Mouse (Mus musculus): ENCODE results near the gene Scn1b. TPM values are rescaled to one million over a fixed set of nuclear protein-coding genes. Genes with fewer than 3 reads are reported as not detected.
A peak's percentile ranks its signal among the peaks of the same experiment; 100 is the strongest.

Gene Scn1b
- polyA plus RNA-seq, 1 experiment from 2014 or later, result 2.8 TPM

GRCm38 (mm10) chr7:31076492-31076891, 50.3 kb downstream of the Scn1b start, which contains the start of gene Fxyd3:
TSS of gene Fxyd3 (minus strand) at chr7:31076704.
- no peak within 1 kb of the TSS for H3K27ac ChIP-seq
- WGBS, result 60% methylated on average over 5 of the region's 5 CpGs
- no peak within 1 kb of the TSS for H3K4me2 ChIP-seq (replicated peaks)
- H3K4me1 ChIP-seq, result peaks cover 13% of the 10 kb centered on the region; the same call in 1 of the 2 replicates
- H3K9me3 ChIP-seq, result no peaks in the 10 kb centered on the region
- H3K27me3 ChIP-seq (replicated peaks), result no peaks in the 10 kb centered on the region
- H3K9ac ChIP-seq, result no peak within 1 kb of the TSS
- no peak for ATAC-seq (ENCODE audit: low FRiP score, low read depth)
- H3K36me3 ChIP-seq, result no peaks in the 10 kb centered on the region
- no peak within 1 kb of the TSS for H3K4me3 ChIP-seq

GRCm38 (mm10) chr7:31074713-31075069, 52.1 kb downstream of the Scn1b start:
- Histone ChIP-seq H3K27ac (no peak overlapping the region), H3K36me3 (no peaks in the 10 kb centered on the region), H3K4me1 (peaks cover 13% of the 10 kb centered on the region; the same call in 1 of the 2 replicates), H3K27me3 (replicated peaks) (no peaks in the 10 kb centered on the region), H3K4me3 (no peak overlapping the region), H3K9me3 (no peaks in the 10 kb centered on the region), H3K9ac (no peak overlapping the region), H3K4me2 (replicated peaks) (no peak overlapping the region)
- ATAC-seq (ENCODE audit: low FRiP score, low read depth), result no peak
- 71% methylated on average over 5 of the region's 5 CpGs for WGBS

- Histone ChIP-seq H3K27ac (no peak overlapping the region), H3K4me3 (no peak overlapping the region), H3K9me3 (no peaks in the 10 kb centered on the region), H3K36me3 (no peaks in the 10 kb centered on the region), H3K4me1 (peaks cover 13% of the 10 kb centered on the region; the same call in 1 of the 2 replicates), H3K27me3 (replicated peaks) (no peaks in the 10 kb centered on the region), H3K9ac (no peak overlapping the region), H3K4me2 (replicated peaks) (no peak overlapping the region)
- WGBS, result 52% methylated on average over 7 of the region's 7 CpGs
- peak; percentile 52; the same call in 1 of the 2 replicates for ATAC-seq (ENCODE audit: low FRiP score, low read depth)
These were observed 52.6 kb downstream of the Scn1b start for GRCm38 (mm10) chr7:31074061-31074712.

DNA sequence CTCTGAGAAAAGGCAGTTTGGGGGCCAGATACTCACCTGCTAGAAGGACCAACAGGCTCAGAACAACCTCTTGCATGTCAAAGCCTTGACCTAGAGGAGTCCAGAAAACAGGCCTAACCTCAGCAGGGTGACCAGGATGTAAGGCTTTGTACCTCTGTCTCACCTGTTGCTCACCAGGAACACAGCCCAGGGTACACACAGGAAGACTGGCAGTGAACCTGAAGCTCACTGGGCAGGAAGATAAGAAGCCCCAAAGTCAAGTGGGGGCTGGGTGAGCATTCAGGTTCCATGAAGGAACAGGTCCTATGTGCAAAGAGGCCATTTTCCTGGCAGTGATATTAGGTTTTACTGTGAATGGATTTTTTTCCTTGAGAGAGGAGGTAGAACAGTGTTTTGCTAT, 53.3 kb downstream of the Scn1b start:
- Histone ChIP-seq H3K9me3 (no peaks in the 10 kb centered on the region), H3K4me3 (no peak overlapping the region), H3K27me3 (replicated peaks) (no peaks in the 10 kb centered on the region), H3K36me3 (no peaks in the 10 kb centered on the region), H3K4me1 (peaks cover 13% of the 10 kb centered on the region; the same call in 1 of the 2 replicates), H3K9ac (no peak overlapping the region), H3K27ac (no peak overlapping the region), H3K4me2 (replicated peaks) (no peak overlapping the region)
- ATAC-seq (ENCODE audit: low FRiP score, low read depth), result no peak

DNA sequence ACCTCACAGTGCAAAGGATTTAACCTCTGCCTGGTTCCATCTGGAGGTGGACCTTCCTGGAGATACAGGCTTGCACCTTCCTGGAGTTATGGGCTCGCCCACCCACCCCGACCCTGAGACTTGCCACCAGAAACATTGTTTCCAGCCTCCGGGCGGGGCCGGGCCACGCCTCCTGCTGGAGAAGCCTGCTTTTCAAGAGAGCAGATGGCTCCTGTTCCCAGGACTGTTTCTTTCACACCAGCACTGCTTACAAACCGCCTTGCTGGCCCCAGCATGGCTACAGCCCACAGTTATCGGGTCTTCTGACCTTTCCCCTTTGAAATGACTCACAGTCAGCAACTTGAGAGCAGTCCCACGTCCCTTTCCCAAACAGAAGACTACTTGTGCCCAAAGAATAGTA, 54.5 kb downstream of the Scn1b start:
- no peaks in the 10 kb centered on the region for H3K27me3 ChIP-seq (replicated peaks)
- H3K4me2 ChIP-seq (replicated peaks), result no peak overlapping the region
- H3K4me3 ChIP-seq, result no peak overlapping the region
- peaks cover 9% of the 10 kb centered on the region for H3K4me1 ChIP-seq
- H3K36me3 ChIP-seq, result no peaks in the 10 kb centered on the region
- H3K9ac ChIP-seq, result no peak overlapping the region
- H3K27ac ChIP-seq, result no peak overlapping the region
- no peak for ATAC-seq (ENCODE audit: low FRiP score, low read depth)
- H3K9me3 ChIP-seq, result no peaks in the 10 kb centered on the region
- 34% methylated on average over 9 of the region's 9 CpGs for WGBS

- ATAC-seq (ENCODE audit: low FRiP score, low read depth), result no peak
- Histone ChIP-seq H3K36me3 (no peaks in the 10 kb centered on the region), H3K4me2 (replicated peaks) (no peak overlapping the region), H3K9me3 (no peaks in the 10 kb centered on the region), H3K27ac (no peak overlapping the region), H3K9ac (no peak overlapping the region), H3K27me3 (replicated peaks) (no peaks in the 10 kb centered on the region), H3K4me3 (no peak overlapping the region), H3K4me1 (peaks cover 8% of the 10 kb centered on the region)
- WGBS, result 82% methylated on average over 6 of the region's 6 CpGs
These were observed 56.5 kb downstream of the Scn1b start for GRCm38 (mm10) chr7:31070324-31070723.

DNA sequence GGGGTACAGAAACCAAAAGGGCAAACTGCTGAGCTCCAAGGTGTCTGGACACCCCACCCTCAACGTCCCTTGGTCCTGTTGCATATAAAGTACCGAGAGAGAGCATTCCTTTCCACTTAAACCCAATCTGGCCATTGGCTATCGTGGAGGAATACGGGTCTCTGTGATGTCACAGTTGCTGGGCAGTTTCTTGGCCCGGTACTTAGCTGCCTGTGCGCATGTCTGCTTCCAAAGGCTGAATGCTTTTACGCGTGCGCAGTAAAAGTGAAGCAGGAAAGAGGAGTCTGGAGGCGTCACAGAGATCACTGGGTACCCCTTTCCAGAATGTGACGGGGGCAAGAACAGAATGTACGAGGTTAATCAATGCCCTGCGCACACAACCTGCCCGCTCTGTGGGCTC, 57.3 kb downstream of the Scn1b start:
- WGBS, result 85% methylated on average over 14 of the region's 14 CpGs
- no peak overlapping the region for H3K4me2 ChIP-seq (replicated peaks)
- H3K9ac ChIP-seq, result no peak overlapping the region
- no peaks in the 10 kb centered on the region for H3K27me3 ChIP-seq (replicated peaks)
- no peak overlapping the region for H3K27ac ChIP-seq
- no peaks in the 10 kb centered on the region for H3K9me3 ChIP-seq
- no peaks in the 10 kb centered on the region for H3K36me3 ChIP-seq
- H3K4me3 ChIP-seq, result no peak overlapping the region
- no peak for ATAC-seq (ENCODE audit: low FRiP score, low read depth)
- H3K4me1 ChIP-seq, result peaks cover 8% of the 10 kb centered on the region

DNA sequence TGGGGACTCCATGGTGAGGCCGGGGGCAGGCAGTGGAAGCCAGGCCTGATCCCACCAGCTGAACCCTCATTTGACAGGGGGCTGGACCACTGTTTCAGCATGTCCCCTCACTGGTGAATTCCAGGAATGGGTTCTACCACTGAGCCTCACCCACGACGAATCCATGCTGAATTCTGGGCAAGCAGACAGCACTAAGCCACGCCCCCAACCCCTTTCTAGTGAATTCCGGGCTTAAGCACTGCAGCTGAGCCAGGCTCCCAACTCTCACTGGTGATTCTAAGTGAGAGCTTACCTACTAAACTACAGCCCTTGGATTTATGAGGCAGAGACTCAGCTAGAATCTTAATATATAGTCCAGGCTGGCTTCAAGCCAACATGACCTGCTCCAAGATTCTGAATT, 59.0 kb downstream of the Scn1b start:
- Histone ChIP-seq H3K27ac (no peak overlapping the region), H3K4me1 (peaks cover 7% of the 10 kb centered on the region), H3K27me3 (replicated peaks) (no peaks in the 10 kb centered on the region), H3K9ac (no peak overlapping the region), H3K4me2 (replicated peaks) (no peak overlapping the region), H3K4me3 (no peak overlapping the region), H3K36me3 (no peaks in the 10 kb centered on the region), H3K9me3 (no peaks in the 10 kb centered on the region)
- 46% methylated on average over 5 of the region's 5 CpGs for WGBS
- ATAC-seq (ENCODE audit: low FRiP score, low read depth), result no peak

Other genes starting within 250 kb of the Scn1b start
- 0.05 TPM in 1 of 2 replicates, not detected in the other for gene Cd22, start 246.7 kb downstream of the Scn1b start, polyA plus RNA-seq (2016; fragmentation: Nextera tagmentation; extraction: Ambion mirVana)
- gene Mag, start 212.1 kb downstream of the Scn1b start, polyA plus RNA-seq (2016; fragmentation: Nextera tagmentation; extraction: Ambion mirVana), result 0.79 and 1.2 TPM in 2 replicates
- not detected in 2 replicates for gene Hamp2, start 202.3 kb downstream of the Scn1b start, polyA plus RNA-seq (2016; fragmentation: Nextera tagmentation; extraction: Ambion mirVana)
- not detected in 2 replicates for gene Hamp, start 183.0 kb downstream of the Scn1b start, polyA plus RNA-seq (2016; fragmentation: Nextera tagmentation; extraction: Ambion mirVana)
- 32.0 and 38.8 TPM in 2 replicates for gene Usf2, start 170.2 kb downstream of the Scn1b start, polyA plus RNA-seq (2016; fragmentation: Nextera tagmentation; extraction: Ambion mirVana)
- 15.4 and 17.0 TPM in 2 replicates for gene Lsr, start 153.5 kb downstream of the Scn1b start, polyA plus RNA-seq (2016; fragmentation: Nextera tagmentation; extraction: Ambion mirVana)
- gene Fam187b, start 153.2 kb downstream of the Scn1b start, polyA plus RNA-seq (2016; fragmentation: Nextera tagmentation; extraction: Ambion mirVana), result 0.42 and 0.46 TPM in 2 replicates
- 12.5 and 15.4 TPM in 2 replicates for gene Fxyd5, start 84.5 kb downstream of the Scn1b start, polyA plus RNA-seq (2016; fragmentation: Nextera tagmentation; extraction: Ambion mirVana)
- gene Fxyd7, start 75.5 kb downstream of the Scn1b start, polyA plus RNA-seq (2016; fragmentation: Nextera tagmentation; extraction: Ambion mirVana), result 64.5 and 79.5 TPM in 2 replicates
- gene Fxyd1, start 69.8 kb downstream of the Scn1b start, polyA plus RNA-seq (2016; fragmentation: Nextera tagmentation; extraction: Ambion mirVana), result 24.1 and 26.5 TPM in 2 replicates
- gene Lgi4, start 67.7 kb downstream of the Scn1b start, polyA plus RNA-seq (2016; fragmentation: Nextera tagmentation; extraction: Ambion mirVana), result 4.7 and 6.1 TPM in 2 replicates
- gene Fxyd3, start 50.3 kb downstream of the Scn1b start, polyA plus RNA-seq (2016; fragmentation: Nextera tagmentation; extraction: Ambion mirVana), result 7.1 and 7.8 TPM in 2 replicates
- 0.27 and 0.46 TPM in 2 replicates for gene Hpn, start 11.7 kb downstream of the Scn1b start, polyA plus RNA-seq (2016; fragmentation: Nextera tagmentation; extraction: Ambion mirVana)
- gene Gramd1a, start 28.9 kb upstream of the Scn1b start, polyA plus RNA-seq (2016; fragmentation: Nextera tagmentation; extraction: Ambion mirVana), result 207 and 221 TPM in 2 replicates
- not detected in 2 replicates for gene Scgb2b2, start 163.5 kb upstream of the Scn1b start, polyA plus RNA-seq (2016; fragmentation: Nextera tagmentation; extraction: Ambion mirVana)
- gene Scgb1b2, start 164.8 kb upstream of the Scn1b start, polyA plus RNA-seq (2016; fragmentation: Nextera tagmentation; extraction: Ambion mirVana), result not detected in 2 replicates
- gene Scgb2b3, start 235.1 kb upstream of the Scn1b start, polyA plus RNA-seq (2016; fragmentation: Nextera tagmentation; extraction: Ambion mirVana), result not detected in 2 replicates
- not detected in 2 replicates for gene Scgb1b3, start 248.6 kb upstream of the Scn1b start, polyA plus RNA-seq (2016; fragmentation: Nextera tagmentation; extraction: Ambion mirVana)

Measured in neural tube, embryonic 12.5 days (tissue).